Mouse (Mus musculus) thymus, adult 18-20 months (tissue): Measurements from ENCODE around the gene Nhp2.
"Not testable (repeated sequence)": the region's sequence is repeated elsewhere in the genome, so short reads cannot be mapped to it uniquely, and the experiment has no call there.

Experiments
- DNase-seq, 2 experiments: peaks; one replicate each; pipeline ENCODE4 v3.0.0; 2022; ENCODE audit warnings: mixed read lengths in 2 of 2

The Nhp2 gene

DNA sequence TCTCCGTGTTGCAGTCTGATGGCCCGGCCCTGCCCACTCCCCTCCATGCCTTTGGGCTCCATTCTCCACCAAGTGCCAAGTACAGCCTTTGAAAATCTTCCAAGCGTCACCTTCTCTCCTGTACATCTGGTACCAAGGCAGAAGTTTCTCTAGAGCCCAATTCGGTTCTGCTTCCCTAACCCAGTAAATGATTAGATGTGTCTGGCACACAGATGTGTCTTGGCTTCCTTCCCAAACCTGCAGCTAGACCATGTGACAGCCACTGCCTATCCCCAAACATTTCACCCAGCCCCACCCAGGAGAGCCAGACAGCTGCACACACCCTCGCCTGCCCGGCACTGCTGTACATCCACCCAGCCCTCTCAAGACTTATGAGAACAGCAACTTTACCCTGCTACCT, 39.2 kb downstream of the Nhp2 start:
- DNase-seq: no peak

DNA sequence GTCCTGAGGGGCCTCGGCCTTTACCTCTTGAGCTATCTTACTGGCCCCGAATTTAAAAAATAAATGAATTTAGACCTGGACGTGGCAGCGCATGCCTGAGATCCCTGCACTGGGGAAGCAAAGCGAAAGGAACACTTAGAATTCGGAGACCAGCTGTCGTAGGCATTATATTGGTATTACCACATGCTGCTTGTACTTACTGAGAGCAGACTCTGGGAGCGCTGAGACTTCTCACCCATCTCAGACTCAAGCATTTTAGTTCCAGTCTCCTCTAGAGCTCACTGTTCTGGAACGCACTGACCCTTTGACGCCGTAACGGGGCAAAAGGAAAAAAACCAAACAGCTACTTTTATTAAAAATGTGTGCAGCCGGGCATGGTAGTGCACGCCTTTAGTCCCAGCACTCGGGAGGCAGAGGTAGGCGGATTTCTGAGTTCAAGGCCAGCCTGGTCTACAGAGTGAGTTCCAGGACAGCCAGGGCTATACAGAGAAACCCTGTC, 42.4 kb downstream of the Nhp2 start:
- no peak for DNase-seq

DNA sequence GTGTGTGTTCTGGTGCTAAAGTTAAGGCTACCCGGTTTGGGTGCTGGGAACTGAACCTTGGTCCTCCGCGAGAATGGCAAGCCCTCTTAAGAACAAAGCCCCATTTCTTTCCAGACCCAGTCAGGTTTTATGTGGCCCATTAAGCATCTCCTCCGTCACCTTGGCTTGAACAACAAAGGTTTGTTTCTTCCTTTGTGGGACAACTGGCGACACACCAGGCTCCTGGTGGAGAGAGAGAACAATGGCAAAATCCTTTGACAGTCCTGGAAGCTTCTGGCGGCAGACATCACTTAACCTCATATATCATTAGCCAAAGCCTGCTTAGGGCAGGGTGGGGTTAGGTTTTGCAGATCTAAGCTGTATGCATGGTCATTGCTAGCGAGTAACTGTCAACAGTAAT, 43.1 kb downstream of the Nhp2 start:
- no peak for DNase-seq

DNA sequence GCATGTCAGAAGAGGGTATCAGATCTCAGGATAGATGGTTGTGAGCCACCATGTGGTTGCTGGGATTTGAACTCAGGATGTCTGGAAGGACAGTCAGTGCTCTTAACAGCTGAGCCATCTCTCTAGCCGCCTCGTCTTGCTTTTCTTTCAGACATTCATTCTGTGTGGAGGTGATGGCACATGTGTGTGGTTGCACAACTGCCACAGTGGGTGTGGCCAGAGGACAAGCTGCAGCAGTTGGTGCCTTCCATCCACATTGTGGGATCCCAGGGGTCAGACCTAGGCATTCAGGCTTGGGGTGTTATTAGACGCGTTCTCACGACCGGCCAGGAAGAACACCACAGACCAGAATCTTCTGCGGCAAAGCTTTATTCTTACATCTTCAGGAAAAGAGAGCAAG, 45.2 kb downstream of the Nhp2 start:
- DNase-seq: not testable (repeated sequence)

DNA sequence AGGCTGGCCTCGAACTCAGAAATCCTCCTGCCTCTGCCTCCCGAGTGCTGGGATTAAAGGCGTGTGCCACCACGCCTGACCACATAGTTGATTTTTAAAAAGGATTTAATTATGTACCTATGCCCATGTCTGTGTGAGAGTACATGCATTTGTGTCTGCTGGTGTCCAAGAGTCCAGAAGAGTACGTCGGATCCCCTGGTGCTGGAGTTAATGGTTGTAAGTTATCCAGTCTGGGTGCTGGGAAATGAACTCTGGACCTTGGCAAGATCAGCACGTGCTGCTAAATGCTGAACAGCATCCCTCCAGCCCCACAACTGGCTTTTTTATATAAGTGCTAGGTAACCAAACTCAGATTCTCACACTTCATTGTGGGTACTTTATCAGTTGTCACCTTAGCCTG, 51.3 kb downstream of the Nhp2 start:
- DNase-seq: no peak

DNA sequence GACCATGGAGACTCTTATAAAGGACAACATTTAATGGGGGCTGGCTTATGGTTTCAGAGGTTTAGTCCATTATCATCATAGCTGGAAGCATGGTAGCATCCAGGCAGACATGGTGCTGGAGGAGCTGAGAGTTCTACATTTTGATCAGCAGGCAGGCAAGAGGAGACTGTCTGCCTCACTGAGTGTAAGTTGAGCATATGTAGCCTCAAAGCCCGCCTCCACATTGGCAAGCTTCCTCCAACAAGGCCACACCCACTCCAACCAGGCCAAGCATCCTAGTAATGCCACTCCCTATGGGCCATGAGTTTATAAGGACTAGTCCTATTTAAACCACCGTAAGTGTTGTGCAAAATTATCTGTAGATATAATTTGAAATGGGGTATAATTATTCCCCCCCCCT, 51.8 kb downstream of the Nhp2 start:
- no peak for DNase-seq

DNA sequence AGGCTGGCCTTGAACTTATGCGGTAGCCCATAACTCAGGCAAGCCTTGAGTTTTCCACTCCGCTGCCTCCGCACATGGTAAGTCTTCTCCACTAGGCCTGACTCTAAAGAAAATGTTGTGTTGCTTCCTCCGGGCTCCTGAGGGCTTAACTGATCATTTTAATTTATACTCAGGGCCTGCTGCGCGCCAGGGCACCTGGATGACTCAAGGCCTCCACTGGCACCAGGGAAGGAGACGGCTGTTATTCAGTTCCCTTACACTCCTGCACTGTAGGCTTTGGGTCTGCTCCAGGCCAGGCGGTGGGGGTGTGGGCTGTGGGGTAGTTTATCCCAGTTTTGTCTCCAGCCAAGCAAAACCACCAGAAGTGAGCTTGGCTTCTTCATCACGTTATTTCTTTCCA, 53.8 kb downstream of the Nhp2 start:
- no peak for DNase-seq
